Mouse (Mus musculus): ENCODE data around the gene Dnttip2.

- no peak for TF ChIP-seq CTCF (IDR thresholded peaks at IDR 0.05)
- no peak for TF ChIP-seq POLR2A (IDR thresholded peaks at IDR 0.05; ENCODE audit: insufficient read depth, low read depth, low read length)
- no peak for TF ChIP-seq EP300 (IDR thresholded peaks at IDR 0.05; ENCODE audit: insufficient read depth, low read depth, low read length)
Observed at GRCm38 (mm10) chr3:122316621-122317020, 42.4 kb downstream of the Dnttip2 start.
